Mouse (Mus musculus) testis, adult 2 months (tissue): Measurements from ENCODE around the gene Slit3. TPM values are rescaled to one million over a fixed set of nuclear protein-coding genes. Genes with fewer than 3 reads are reported as not detected.

Experiments
- H3K27ac ChIP-seq: fragments of 200-500 bp; 2 replicates; pipeline ENCODE4 v1.5.1; 2012; ENCODE audit warnings: low read depth, low read length; ENCODE audit not compliant: control insufficient read depth, insufficient read depth
- H3K27me3 ChIP-seq: fragments of 200-500 bp; 2 replicates; pipeline ENCODE4 v1.6.1; 2012; ENCODE audit warnings: mild to moderate bottlenecking, low read length, moderate library complexity; ENCODE audit not compliant: control insufficient read depth, insufficient read depth
- H3K36me3 ChIP-seq: fragments of 200-500 bp; 2 replicates; pipeline ENCODE4 v1.6.1; 2012; ENCODE audit warnings: mild to moderate bottlenecking, low read length; ENCODE audit not compliant: control insufficient read depth, insufficient read depth
- H3K4me1 ChIP-seq: fragments of 200-500 bp; 2 replicates; pipeline ENCODE4 v1.6.1; 2012; ENCODE audit warnings: low read length; ENCODE audit not compliant: control insufficient read depth, insufficient read depth
- H3K4me3 ChIP-seq: fragments of 200-500 bp; 2 replicates; pipeline ENCODE4 v1.5.1; 2012; ENCODE audit warnings: low read depth, mild to moderate bottlenecking, low read length, moderate library complexity, mixed read lengths; ENCODE audit not compliant: control insufficient read depth
- CTCF ChIP-seq: fragments of 200-500 bp; IDR thresholded peaks from 2 replicates; pipeline ENCODE4 v1.5.1; 2012; ENCODE audit warnings: low read depth, mild to moderate bottlenecking, inconsistent platforms, low read length, moderate library complexity; ENCODE audit not compliant: control insufficient read depth, insufficient read depth, insufficient replicate concordance
- POLR2A ChIP-seq: fragments of 200-500 bp; IDR thresholded peaks from 2 replicates; pipeline ENCODE4 v1.6.1; 2012; ENCODE audit warnings: low read depth, mild to moderate bottlenecking, inconsistent platforms, low read length, moderate library complexity; ENCODE audit not compliant: control insufficient read depth
- polyA plus RNA-seq: library from polyadenylated mRNA; depleted of rRNA; stranded (reverse); fragments of >200 nt; gene quantifications from 2 replicates; pipeline ENCODE4 v1.2.3, GENCODE M21; 2012

Gene Slit3
- polyA plus RNA-seq, 1 experiment, result 8.4 TPM

DNA sequence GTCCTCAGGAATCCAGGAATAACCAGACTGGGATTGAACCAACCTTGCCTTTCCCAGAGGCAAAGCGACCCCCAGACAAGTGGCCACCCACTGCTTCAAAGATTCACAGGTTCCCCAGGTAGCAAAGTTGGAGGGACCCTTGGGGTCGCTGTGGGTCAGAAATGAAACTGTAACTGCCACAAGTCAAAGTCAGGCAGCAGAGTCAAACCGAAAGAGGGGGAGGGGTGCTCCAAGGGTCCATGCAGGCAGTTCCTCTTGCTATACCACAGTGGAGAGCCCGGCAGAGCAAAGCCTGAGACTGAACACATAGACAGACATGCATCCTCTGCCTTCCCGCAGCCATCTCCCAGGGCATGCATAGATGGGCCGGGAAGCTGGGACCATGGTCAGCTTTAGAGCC is 590.3 kb downstream of the Slit3 start:
- peaks cover 12% of the 10 kb centered on the region for H3K4me1 ChIP-seq
- H3K27ac ChIP-seq, result no peak overlapping the region
- TF ChIP-seq CTCF (no peak), POLR2A (no peak)
- H3K4me3 ChIP-seq, result no peak overlapping the region
- no peaks in the 10 kb centered on the region for H3K36me3 ChIP-seq
- H3K27me3 ChIP-seq, result no peaks in the 10 kb centered on the region

DNA sequence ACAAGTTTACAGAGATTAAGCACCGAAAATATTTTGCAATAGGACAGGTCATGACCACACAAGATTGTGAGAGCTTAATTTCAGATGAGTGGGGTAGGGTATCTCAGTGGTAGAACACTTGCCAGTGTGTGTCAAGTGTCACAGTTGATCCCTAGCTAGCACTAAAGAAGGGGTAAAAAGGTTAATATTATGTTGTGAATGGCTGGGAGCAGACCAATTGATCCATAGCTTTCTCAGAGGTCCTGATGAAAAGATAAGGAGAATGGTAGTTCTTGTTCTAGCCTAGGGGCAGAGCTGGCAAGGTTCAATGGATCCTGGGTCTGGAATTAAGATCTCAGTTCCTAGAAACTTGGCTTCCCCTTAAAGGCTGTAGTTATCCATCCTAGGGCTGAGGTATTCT is 597.9 kb downstream of the Slit3 start:
- no peak overlapping the region for H3K27ac ChIP-seq
- no peak overlapping the region for H3K4me3 ChIP-seq
- no peaks in the 10 kb centered on the region for H3K4me1 ChIP-seq
- no peaks in the 10 kb centered on the region for H3K36me3 ChIP-seq
- no peak for TF ChIP-seq CTCF
- no peak for TF ChIP-seq POLR2A
- no peaks in the 10 kb centered on the region for H3K27me3 ChIP-seq

DNA sequence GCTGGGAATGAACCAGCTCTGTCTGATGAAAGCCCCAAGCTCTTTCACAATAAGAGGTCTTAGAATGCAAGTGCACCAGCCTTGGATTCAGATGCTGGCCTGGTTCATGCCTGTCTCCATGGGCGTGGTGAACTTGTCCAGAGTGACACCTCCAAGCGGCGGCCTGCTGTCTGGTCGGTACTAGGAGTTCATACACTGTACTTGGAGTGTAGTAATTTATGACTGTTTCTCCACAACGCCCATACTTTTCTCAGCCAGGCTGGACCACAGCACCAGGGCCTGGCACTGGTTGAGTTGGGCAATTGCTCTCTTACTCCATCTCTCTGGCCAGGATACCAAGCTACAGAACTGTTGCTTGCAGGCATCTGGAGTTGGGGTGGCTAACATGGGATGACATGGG is 602.9 kb downstream of the Slit3 start:
- Histone ChIP-seq H3K4me3 (no peak overlapping the region), H3K36me3 (no peaks in the 10 kb centered on the region), H3K27me3 (no peaks in the 10 kb centered on the region), H3K27ac (no peak overlapping the region), H3K4me1 (no peaks in the 10 kb centered on the region; the same call in 1 of the 2 replicates)
- TF ChIP-seq CTCF (no peak), POLR2A (no peak)

DNA sequence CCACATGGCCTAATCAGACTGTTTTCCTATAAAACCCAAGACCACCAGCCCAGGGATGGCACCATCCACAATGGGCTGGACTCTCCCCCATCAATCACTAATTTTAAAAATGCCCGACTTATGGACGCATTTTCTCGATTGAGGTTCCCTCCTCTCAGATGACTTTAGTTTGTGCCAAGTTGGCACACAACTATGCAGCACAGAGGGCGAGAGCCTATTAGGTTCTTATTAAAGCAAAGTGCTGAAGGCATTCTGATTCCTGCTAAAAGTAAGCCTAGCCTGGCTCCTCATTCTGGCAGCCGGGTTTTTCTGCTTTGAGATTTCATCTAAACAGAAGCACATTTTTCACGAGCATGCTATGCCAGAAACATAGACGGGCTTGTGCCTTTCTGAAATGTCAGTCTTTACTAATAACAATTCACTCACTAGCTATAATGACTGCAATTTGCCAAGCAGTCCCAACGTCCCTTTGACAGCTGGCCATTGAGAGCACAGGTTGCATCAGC is 605.4 kb downstream of the Slit3 start:
- TF ChIP-seq POLR2A, result no peak
- no peak for TF ChIP-seq CTCF
- no peak overlapping the region for H3K4me3 ChIP-seq
- H3K4me1 ChIP-seq, result no peaks in the 10 kb centered on the region; the same call in 1 of the 2 replicates

DNA sequence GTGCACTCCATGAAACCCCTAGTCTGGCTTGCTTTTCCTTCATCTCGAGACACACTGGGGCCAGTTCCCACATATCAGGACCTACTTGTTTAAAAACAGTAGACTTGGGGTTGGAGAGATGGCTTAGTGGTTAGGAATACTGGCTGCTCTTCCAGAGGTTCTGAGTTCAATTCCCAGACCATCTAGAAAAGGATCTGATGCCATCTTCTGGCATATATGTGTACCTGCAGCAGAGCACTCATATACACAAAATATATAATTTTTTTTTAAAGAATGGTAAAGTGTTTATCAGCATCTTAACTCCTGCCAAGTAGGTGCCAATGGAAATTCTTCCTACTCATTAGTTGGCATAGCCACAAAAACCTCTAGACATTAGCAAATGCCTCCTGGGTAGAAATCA is 607.2 kb downstream of the Slit3 start:
- TF ChIP-seq CTCF (no peak), POLR2A (no peak)
- H3K4me1 ChIP-seq, result no peaks in the 10 kb centered on the region; the same call in 1 of the 2 replicates
- no peak overlapping the region for H3K27ac ChIP-seq
- no peak overlapping the region for H3K4me3 ChIP-seq
- no peaks in the 10 kb centered on the region for H3K36me3 ChIP-seq
- no peaks in the 10 kb centered on the region for H3K27me3 ChIP-seq

More for the DNA sequence above, 605.4 kb downstream of the Slit3 start:
- no peaks in the 10 kb centered on the region for H3K36me3 ChIP-seq
- no peak overlapping the region for H3K27ac ChIP-seq
- H3K27me3 ChIP-seq, result no peaks in the 10 kb centered on the region

DNA sequence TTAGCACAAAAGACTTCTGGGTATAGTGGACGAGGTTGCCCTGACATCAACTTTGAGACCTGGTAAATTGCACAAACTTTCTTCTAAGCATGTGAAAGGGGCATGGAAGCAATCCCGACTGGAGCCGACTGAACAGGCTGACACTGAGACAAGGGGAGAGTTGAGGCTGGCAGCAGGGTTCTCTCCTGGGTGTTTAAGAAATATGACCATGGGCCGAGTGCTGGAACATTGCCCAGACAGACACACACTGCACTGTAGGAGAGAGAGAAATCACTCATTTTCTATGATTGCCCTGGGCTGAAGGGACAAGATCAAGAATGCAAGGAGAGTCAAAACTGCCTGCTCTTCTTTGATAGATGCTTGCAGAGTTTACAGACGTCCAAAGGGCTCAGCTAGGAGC is 608.2 kb downstream of the Slit3 start:
- H3K36me3 ChIP-seq, result no peaks in the 10 kb centered on the region
- no peaks in the 10 kb centered on the region for H3K27me3 ChIP-seq
- TF ChIP-seq CTCF, result no peak
- TF ChIP-seq POLR2A, result no peak
- no peaks in the 10 kb centered on the region; the same call in 1 of the 2 replicates for H3K4me1 ChIP-seq
- H3K4me3 ChIP-seq, result no peak overlapping the region
- H3K27ac ChIP-seq, result no peak overlapping the region

DNA sequence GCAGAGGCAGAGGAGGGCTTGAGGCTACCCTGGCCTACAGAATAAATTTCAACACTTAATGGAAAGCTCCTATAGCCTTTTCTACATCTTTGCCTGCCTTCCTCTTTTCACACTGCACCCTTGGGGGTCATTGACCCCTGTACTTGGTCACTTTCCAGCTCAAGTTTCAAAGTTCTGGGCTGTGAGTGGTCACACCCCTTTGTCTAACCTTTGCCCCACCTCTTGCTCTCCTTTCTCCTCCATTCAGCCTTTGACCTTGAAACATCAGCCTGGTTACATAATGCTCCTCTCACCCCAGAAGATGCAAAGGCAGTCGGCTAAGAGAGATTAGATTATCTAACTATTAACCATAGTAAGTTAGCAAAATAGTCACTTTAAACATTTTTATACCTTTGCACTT is 611.3 kb downstream of the Slit3 start:
- TF ChIP-seq POLR2A (no peak), CTCF (no peak)
- Histone ChIP-seq H3K4me1 (no peaks in the 10 kb centered on the region), H3K36me3 (no peaks in the 10 kb centered on the region), H3K4me3 (no peak overlapping the region), H3K27me3 (no peaks in the 10 kb centered on the region), H3K27ac (no peak overlapping the region)

DNA sequence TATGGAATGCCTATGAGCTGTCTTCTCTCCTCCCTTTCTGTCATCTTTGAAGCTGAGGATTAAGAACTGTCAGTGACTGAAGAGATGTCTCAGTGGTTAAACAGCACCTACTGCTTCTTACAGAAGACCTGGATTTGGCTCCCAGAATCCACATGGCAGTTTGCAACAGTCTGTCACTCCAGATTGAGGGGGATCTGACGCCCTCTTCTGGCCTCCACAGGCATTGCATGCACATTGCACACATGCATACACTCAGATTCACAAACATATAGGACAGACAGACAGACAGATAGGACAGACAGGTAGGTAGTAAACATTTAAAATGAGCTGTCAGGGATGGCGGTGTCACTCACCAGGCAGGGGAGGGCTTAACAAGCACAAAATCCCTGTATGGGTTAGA is 615.8 kb downstream of the Slit3 start:
- no peaks in the 10 kb centered on the region for H3K27me3 ChIP-seq
- H3K4me3 ChIP-seq, result no peak overlapping the region
- H3K4me1 ChIP-seq, result no peaks in the 10 kb centered on the region
- no peak overlapping the region for H3K27ac ChIP-seq
- no peaks in the 10 kb centered on the region for H3K36me3 ChIP-seq
- TF ChIP-seq CTCF (peak; percentile 82; the same call in 1 of the 2 replicates), POLR2A (no peak)
